Mouse (Mus musculus) liver, embryonic 16.5 days (tissue): Measurements from ENCODE around the gene Mapkapk3. TPM values are rescaled to one million over a fixed set of nuclear protein-coding genes. Genes with fewer than 3 reads are reported as not detected.

ENCODE experiments used
- ATAC-seq: fragments of 200-750 bp; cut with Nextera tagmentation; 2 replicates; pipeline ENCODE4 v1.8.0; 2017; ENCODE audit warnings: low read depth, mild to moderate bottlenecking, moderate number of reproducible peaks, moderate library complexity
- H3K27ac ChIP-seq: fragments of 300-500 bp; sonication (generic); 2 replicates; pipeline ENCODE4 v1.5.1; 2014; ENCODE audit warnings: mild to moderate bottlenecking, low read length
- H3K27me3 ChIP-seq: fragments of 300-500 bp; sonication (generic); 2 replicates; pipeline ENCODE4 v1.6.1; 2014; ENCODE audit warnings: low read depth, low read length, mixed read lengths; ENCODE audit not compliant: control insufficient read depth, insufficient read depth
- H3K36me3 ChIP-seq: fragments of 300-500 bp; sonication (generic); 2 replicates; pipeline ENCODE4 v1.6.1; 2014; ENCODE audit warnings: mild to moderate bottlenecking; ENCODE audit not compliant: control insufficient read depth, insufficient read depth
- H3K4me1 ChIP-seq: fragments of 300-500 bp; sonication (generic); 2 replicates; pipeline ENCODE4 v1.6.1; 2014; ENCODE audit warnings: low read depth, low read length, mixed read lengths; ENCODE audit not compliant: control insufficient read depth
- H3K4me2 ChIP-seq: fragments of 300-500 bp; sonication (generic); 2 replicates; pipeline ENCODE4 v1.6.1; 2014; ENCODE audit warnings: low read depth, low read length, mixed read lengths
- H3K4me3 ChIP-seq: fragments of 300-500 bp; sonication (generic); 2 replicates; pipeline ENCODE4 v1.5.1; 2014; ENCODE audit warnings: low read depth, mild to moderate bottlenecking, low read length
- H3K9ac ChIP-seq: fragments of 300-500 bp; sonication (generic); 2 replicates; pipeline ENCODE4 v1.6.1; 2014; ENCODE audit warnings: low read depth, low read length
- H3K9me3 ChIP-seq: fragments of 300-500 bp; sonication (generic); replicated peaks from 2 replicates; pipeline ENCODE4 v1.6.1; 2016; ENCODE audit warnings: low read length; ENCODE audit not compliant: control insufficient read depth
- WGBS: fragments of 180-500 bp; shearing (Covaris S2); extraction: QIAGEN DNeasy Blood & Tissue Kit; methylation state at CpG from one replicate; pipeline ENCODE4 v1.1.7; 2014; ENCODE audit not compliant: insufficient replicate concordance; 5-methylcytosine and 5-hydroxymethylcytosine counted together
- polyA plus RNA-seq: library from polyadenylated mRNA; unstranded; fragments of >200 nt; fragmentation: Nextera tagmentation; extraction: Ambion mirVana; gene quantifications from 2 replicates; pipeline ENCODE4 v1.2.1, GENCODE M21; 2015

Gene Mapkapk3
- polyA plus RNA-seq = 8.4 and 9.9 TPM in 2 replicates

GRCm38 (mm10) chr9:107289211-107290076, at the start of gene Mapkapk3:
TSS of gene Mapkapk3 (minus strand) at chr9:107289877.
- ATAC-seq = peak; percentile 82
- Histone ChIP-seq H3K4me2 (peak within 1 kb of the TSS; percentile 91), H3K27me3 (peaks cover 6% of the 10 kb centered on the region; the same call in 1 of the 2 replicates), H3K4me1 (peaks cover 30% of the 10 kb centered on the region), H3K9ac (peak within 1 kb of the TSS; percentile 59), H3K27ac (peak within 1 kb of the TSS; percentile 73), H3K36me3 (no peaks in the 10 kb centered on the region), H3K4me3 (peak within 1 kb of the TSS; percentile 64), H3K9me3 (no peaks in the 10 kb centered on the region)
- 1% methylated on average over 49 of the region's 49 CpGs for WGBS

- H3K4me3 ChIP-seq = peak within 1 kb of the TSS; percentile 64
- peak within 1 kb of the TSS; percentile 65 for H3K9ac ChIP-seq
- peak within 1 kb of the TSS; percentile 85 for H3K4me2 ChIP-seq
- ATAC-seq = peak; percentile 79
- no peaks in the 10 kb centered on the region for H3K9me3 ChIP-seq
- peaks cover 11% of the 10 kb centered on the region for H3K4me1 ChIP-seq
- peaks cover 19% of the 10 kb centered on the region for H3K27me3 ChIP-seq
- 0 out of 2 replicates have a peak within 1 kb of the TSS, but pooled peaks have one; percentile 3 for H3K27ac ChIP-seq
- WGBS = 5% methylated on average over 30 of the region's 30 CpGs
- no peaks in the 10 kb centered on the region for H3K36me3 ChIP-seq
Observed at GRCm38 (mm10) chr9:107338172-107338883, 48.7 kb upstream of the Mapkapk3 start, which contains the start of gene Hemk1. TSS of gene Hemk1 (minus strand) at chr9:107338350.

GRCm38 (mm10) chr9:107336386-107336785, 46.7 kb upstream of the Mapkapk3 start:
- H3K4me3 ChIP-seq = no peak overlapping the region
- no peak overlapping the region for H3K4me2 ChIP-seq
- H3K9me3 ChIP-seq = no peaks in the 10 kb centered on the region
- no peak for ATAC-seq
- H3K9ac ChIP-seq = no peak overlapping the region
- no peaks in the 10 kb centered on the region for H3K36me3 ChIP-seq
- WGBS = 73% methylated on average over 6 of the region's 6 CpGs
- peaks cover 11% of the 10 kb centered on the region for H3K4me1 ChIP-seq
- H3K27me3 ChIP-seq = peaks cover 9% of the 10 kb centered on the region
- no peak overlapping the region for H3K27ac ChIP-seq

- H3K4me1 ChIP-seq = peaks cover 10% of the 10 kb centered on the region
- no peak overlapping the region for H3K4me3 ChIP-seq
- no peak overlapping the region for H3K27ac ChIP-seq
- peaks cover 4% of the 10 kb centered on the region; the same call in 1 of the 2 replicates for H3K27me3 ChIP-seq
- no peak overlapping the region for H3K9ac ChIP-seq
- 6% methylated on average over 5 of the region's 5 CpGs for WGBS
- no peak overlapping the region for H3K4me2 ChIP-seq
- H3K36me3 ChIP-seq = no peaks in the 10 kb centered on the region
- ATAC-seq = no peak
- no peaks in the 10 kb centered on the region for H3K9me3 ChIP-seq
Observed at GRCm38 (mm10) chr9:107335909-107336308, 46.2 kb upstream of the Mapkapk3 start.

- H3K36me3 ChIP-seq = no peaks in the 10 kb centered on the region
- ATAC-seq = no peak
- H3K9me3 ChIP-seq = no peaks in the 10 kb centered on the region
- no peak overlapping the region for H3K4me2 ChIP-seq
- no peak overlapping the region for H3K4me3 ChIP-seq
- WGBS = 70% methylated on average over 5 of the region's 5 CpGs
- no peak overlapping the region for H3K27ac ChIP-seq
- H3K4me1 ChIP-seq = peaks cover 9% of the 10 kb centered on the region
- H3K9ac ChIP-seq = no peak overlapping the region
- H3K27me3 ChIP-seq = no peaks in the 10 kb centered on the region
Observed at GRCm38 (mm10) chr9:107335046-107335445, 45.4 kb upstream of the Mapkapk3 start.

GRCm38 (mm10) chr9:107334356-107334755, 44.7 kb upstream of the Mapkapk3 start:
- WGBS = 61% methylated on average over 6 of the region's 6 CpGs
- Histone ChIP-seq H3K4me1 (peaks cover 9% of the 10 kb centered on the region), H3K27me3 (no peaks in the 10 kb centered on the region), H3K9ac (no peak overlapping the region), H3K36me3 (no peaks in the 10 kb centered on the region), H3K4me2 (no peak overlapping the region), H3K27ac (no peak overlapping the region), H3K4me3 (no peak overlapping the region), H3K9me3 (no peaks in the 10 kb centered on the region)
- ATAC-seq = no peak

- Histone ChIP-seq H3K9me3 (no peaks in the 10 kb centered on the region), H3K9ac (no peak overlapping the region), H3K27ac (no peak overlapping the region), H3K4me3 (no peak overlapping the region), H3K4me2 (no peak overlapping the region), H3K27me3 (no peaks in the 10 kb centered on the region), H3K36me3 (no peaks in the 10 kb centered on the region), H3K4me1 (peaks cover 6% of the 10 kb centered on the region)
- ATAC-seq = no peak
- 41% methylated on average over 2 of the region's 2 CpGs for WGBS
Observed at GRCm38 (mm10) chr9:107333686-107334085, 44.0 kb upstream of the Mapkapk3 start.

GRCm38 (mm10) chr9:107330791-107331190, 41.1 kb upstream of the Mapkapk3 start:
- H3K9me3 ChIP-seq = no peaks in the 10 kb centered on the region
- H3K27ac ChIP-seq = no peak overlapping the region
- H3K27me3 ChIP-seq = no peaks in the 10 kb centered on the region
- no peaks in the 10 kb centered on the region for H3K36me3 ChIP-seq
- 51% methylated on average over 6 of the region's 6 CpGs for WGBS
- no peak overlapping the region for H3K9ac ChIP-seq
- H3K4me3 ChIP-seq = no peak overlapping the region
- no peaks in the 10 kb centered on the region for H3K4me1 ChIP-seq
- ATAC-seq = no peak
- H3K4me2 ChIP-seq = no peak overlapping the region
